Mouse (Mus musculus) bone marrow macrophage, adult 2 months (primary cell): Measurements from ENCODE around the gene Emc8. TPM values are rescaled to one million over a fixed set of nuclear protein-coding genes. Genes with fewer than 3 reads are reported as not detected.

Source experiments
- H3K27ac ChIP-seq: 2 replicates; pipeline ENCODE4 v1.5.1; 2012; ENCODE audit warnings: low read depth, low read length; ENCODE audit not compliant: insufficient read depth
- H3K4me1 ChIP-seq: 2 replicates; pipeline ENCODE4 v1.6.1; 2012; ENCODE audit warnings: low read length; ENCODE audit not compliant: control insufficient read depth, insufficient read depth
- H3K4me3 ChIP-seq: 2 replicates; pipeline ENCODE4 v1.5.1; 2012; ENCODE audit warnings: mild to moderate bottlenecking, low read length, moderate library complexity; ENCODE audit not compliant: insufficient read depth
- CTCF ChIP-seq: IDR thresholded peaks from 2 replicates; pipeline ENCODE4 v1.5.1; 2012; ENCODE audit warnings: low read depth, mild to moderate bottlenecking, low read length, moderate library complexity
- POLR2A ChIP-seq: IDR thresholded peaks from 2 replicates; pipeline ENCODE4 v1.6.1; 2012; ENCODE audit warnings: mild to moderate bottlenecking, low read depth, low read length, borderline replicate concordance
- polyA plus RNA-seq: library from polyadenylated mRNA; stranded (reverse); fragments of >200 nt; gene quantifications from 2 replicates; pipeline ENCODE4 v1.2.4, GENCODE M21; 2012; ENCODE audit not compliant: missing spikeins, insufficient read depth, insufficient read length

The Emc8 gene
- 56.5 and 61.3 TPM in 2 replicates for polyA plus RNA-seq

DNA sequence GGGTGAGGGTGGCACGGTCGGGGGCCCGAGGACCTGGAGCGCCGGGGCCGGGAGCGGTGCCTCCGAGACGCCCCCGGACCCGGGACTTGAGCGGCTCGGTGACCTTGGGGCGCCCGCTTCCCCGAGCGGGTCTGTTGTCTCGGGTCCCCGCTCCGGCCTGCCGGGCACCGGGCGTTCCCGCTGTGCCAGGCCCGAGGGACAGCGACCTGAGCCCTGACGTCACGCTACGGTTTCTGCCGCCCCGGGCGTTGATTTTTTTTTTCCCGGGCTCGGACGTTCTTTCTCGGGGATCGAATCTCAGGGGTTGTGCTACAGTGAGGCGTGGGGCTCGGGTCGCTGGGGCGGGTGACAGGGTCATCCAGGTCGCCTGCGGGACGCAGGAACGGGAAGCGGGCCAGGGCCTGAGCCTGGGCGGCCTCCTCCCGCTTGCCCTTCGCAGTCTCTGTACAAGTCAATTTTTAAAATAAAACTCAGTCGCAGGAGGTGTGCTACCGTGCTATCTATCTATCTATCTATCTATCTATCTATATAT lies at the start of gene Emc8:
Emc8 (minus strand) TSS at position 200 of the 532 bp plus-strand sequence.
- peak within 1 kb of the TSS; percentile 75 for H3K27ac ChIP-seq
- H3K4me1 ChIP-seq, result peaks cover 55% of the 10 kb centered on the region
- no peak for TF ChIP-seq CTCF
- TF ChIP-seq POLR2A, result no peak
- H3K4me3 ChIP-seq, result peak within 1 kb of the TSS; percentile 99

DNA sequence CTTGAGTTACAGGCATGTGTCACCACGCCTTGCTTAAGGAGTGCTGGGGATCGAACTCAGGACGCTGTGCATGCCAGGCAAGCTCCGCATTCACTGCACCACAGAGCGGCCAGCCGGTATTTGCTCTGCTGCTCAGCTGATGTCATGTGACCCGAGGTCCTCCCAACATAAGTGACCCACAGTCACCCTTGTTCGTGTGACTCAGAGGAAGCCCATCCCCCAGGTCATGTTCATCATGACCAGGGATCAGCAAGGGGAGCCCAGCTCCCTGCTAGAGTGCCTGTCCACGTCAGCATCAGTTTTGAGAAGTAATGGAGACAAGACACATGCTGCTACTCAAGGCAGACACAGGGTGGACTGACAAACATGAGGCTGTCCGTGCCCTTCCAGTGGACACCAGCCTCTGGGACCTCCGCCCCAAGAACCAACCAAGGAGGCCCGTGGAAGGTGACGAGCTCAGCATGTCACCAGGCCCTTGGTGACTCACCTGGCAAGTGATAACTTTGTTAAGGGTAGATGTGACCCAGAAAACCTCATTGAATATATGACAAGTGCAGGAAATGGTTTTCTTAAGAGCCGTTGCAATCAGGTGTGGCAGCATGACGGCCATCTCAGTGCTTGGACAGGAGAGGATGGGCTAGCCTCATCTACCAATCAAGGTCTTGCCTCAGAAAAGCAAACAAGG lies 47.8 kb upstream of the Emc8 start:
- H3K4me1 ChIP-seq, result peaks cover 34% of the 10 kb centered on the region
- H3K27ac ChIP-seq, result peak overlapping the region; percentile 91
- TF ChIP-seq CTCF, result no peak
- TF ChIP-seq POLR2A, result no peak
- no peak overlapping the region for H3K4me3 ChIP-seq

DNA sequence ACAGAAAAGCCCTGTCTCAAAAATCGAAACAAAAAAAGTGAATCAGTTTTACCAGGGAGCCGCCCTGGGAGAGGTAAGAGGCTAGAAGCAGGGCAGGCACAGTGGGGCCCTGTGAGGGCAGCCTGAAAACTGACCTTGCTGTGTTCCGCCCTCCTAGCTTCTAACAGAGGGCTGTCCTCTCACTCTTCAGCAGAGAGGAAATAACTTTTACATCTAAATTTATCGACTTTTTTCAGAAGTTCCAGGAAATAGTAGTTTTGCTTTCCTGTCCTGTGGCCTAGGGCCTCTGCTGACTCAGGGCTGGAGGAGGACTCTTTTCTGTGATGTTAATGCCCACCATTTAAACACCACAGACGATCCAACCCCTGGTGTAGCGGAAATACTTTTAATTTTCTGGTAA lies 46.8 kb upstream of the Emc8 start:
- Histone ChIP-seq H3K27ac (peak overlapping the region; percentile 91), H3K4me3 (no peak overlapping the region), H3K4me1 (peaks cover 39% of the 10 kb centered on the region)
- TF ChIP-seq POLR2A (no peak), CTCF (no peak)

DNA sequence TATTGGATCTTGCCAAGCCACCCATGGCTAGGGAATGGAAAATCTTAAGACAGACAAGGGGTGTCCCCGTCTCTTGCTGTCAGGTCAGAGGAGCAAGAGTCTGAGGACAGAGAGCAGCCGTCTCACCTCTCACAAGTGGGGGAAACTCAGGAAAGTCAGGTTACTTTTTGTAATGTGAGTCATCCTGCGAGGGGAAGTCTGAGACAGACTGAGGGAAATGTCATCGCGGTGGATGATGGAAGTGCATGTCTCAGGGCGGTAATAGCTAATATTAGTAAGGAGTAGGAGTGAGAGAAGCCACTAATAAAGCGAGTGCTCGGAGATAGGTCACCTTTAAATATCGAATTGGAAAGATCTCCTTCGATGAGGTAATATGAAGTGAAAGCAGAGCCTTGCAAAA lies 40.8 kb upstream of the Emc8 start:
- peaks cover 32% of the 10 kb centered on the region for H3K4me1 ChIP-seq
- no peak overlapping the region for H3K27ac ChIP-seq
- no peak for TF ChIP-seq POLR2A
- TF ChIP-seq CTCF, result no peak
- H3K4me3 ChIP-seq, result no peak overlapping the region

DNA sequence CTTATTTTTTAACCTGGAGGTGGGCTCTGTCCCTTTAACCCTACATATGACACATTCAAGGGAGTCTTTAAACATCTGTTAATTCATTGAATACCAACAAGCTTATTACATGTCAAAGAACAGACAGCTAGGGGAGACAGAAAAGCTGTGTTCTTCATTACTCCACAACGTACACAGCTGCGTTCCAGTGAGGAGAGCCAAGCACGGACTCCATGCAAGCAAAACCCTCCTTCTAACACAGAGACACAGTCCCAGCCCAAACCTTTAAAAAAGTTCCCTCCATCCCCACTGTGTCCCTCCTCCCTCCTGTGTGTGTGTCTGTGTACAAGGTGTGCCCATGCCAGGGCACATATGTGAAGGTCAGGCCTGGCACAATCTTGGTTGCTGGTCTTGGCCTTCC lies 37.8 kb upstream of the Emc8 start:
- no peak overlapping the region for H3K4me3 ChIP-seq
- H3K4me1 ChIP-seq, result peaks cover 55% of the 10 kb centered on the region
- H3K27ac ChIP-seq, result no peak overlapping the region
- TF ChIP-seq POLR2A (no peak), CTCF (no peak)

DNA sequence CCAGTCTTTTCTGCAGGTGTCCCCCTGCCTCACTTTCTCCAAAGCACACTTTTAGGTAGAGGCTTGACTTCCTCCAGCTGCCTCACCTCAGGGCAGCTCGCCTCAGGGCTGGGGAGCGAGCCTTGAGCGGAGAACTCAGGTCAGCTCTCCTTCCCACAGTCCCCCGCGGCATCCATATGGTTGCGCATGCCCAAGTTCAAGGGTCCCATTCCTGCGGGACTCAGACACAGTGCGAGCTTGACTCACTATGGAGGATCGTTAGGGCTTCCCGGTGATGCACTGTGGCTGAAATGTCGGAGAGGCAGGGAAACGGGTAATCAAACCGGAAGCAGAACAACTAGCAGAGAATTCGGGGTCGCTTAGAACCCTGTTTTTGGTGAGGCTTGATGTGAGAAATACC lies 36.8 kb upstream of the Emc8 start:
- no peak overlapping the region for H3K4me3 ChIP-seq
- H3K27ac ChIP-seq, result no peak overlapping the region
- peaks cover 59% of the 10 kb centered on the region for H3K4me1 ChIP-seq
- TF ChIP-seq POLR2A (no peak), CTCF (no peak)

DNA sequence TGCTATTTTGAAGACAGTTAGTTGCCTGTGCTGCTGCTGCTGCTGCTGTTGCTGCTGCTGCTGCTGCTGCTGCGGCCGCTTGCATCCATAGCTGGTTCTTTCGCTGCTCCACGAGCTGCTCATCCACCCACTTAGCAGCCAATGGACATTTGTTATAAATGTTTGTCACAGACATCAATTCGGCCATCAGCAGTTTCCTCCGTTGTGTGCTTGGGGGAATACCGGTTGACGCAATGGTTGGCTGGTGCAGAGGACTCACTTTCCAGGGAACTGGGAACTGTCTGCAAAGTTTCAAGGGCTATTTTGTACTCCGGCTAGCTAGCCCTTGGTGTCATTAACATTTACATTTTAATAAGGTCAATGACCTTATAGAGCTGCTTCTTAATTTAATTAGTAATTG lies 35.8 kb upstream of the Emc8 start:
- no peak overlapping the region for H3K27ac ChIP-seq
- TF ChIP-seq CTCF (no peak), POLR2A (no peak)
- H3K4me3 ChIP-seq, result no peak overlapping the region
- H3K4me1 ChIP-seq, result peaks cover 59% of the 10 kb centered on the region

DNA sequence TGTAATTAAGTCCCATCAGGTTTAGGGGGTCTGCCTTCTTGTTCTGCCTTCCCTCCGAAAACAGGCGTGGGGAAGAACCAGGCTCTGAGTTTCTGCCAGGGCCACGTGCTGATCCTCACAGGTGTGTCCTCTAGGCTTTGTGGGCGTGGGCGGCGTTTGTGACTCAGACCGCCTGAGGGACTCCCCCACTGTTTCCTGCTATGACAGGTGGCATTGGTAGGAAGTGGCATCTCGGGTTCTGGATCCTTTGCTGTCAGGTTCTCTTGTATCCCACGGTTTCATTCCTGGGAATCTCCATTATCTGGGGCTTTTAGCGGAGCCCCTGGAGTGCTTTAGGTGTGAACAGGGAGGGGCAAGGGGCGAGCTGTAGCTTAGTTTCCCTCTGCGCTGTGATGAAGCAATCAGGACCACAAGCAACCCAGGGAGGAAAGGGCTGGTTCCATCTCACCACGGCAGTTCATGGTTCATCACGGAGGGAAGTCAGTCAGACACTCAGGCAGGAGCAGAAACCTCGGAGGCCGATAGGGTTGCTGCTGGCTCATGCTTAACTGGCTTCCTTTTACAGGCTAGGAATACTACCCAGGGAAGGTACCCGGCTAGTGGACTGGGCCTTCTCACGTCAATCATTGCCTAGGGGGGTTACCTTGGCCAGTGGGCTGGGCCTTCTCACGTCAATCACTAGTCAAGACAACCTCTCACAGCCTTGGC lies 33.5 kb upstream of the Emc8 start:
- TF ChIP-seq CTCF (no peak), POLR2A (no peak)
- peaks cover 64% of the 10 kb centered on the region for H3K4me1 ChIP-seq
- no peak overlapping the region for H3K27ac ChIP-seq
- no peak overlapping the region for H3K4me3 ChIP-seq

DNA sequence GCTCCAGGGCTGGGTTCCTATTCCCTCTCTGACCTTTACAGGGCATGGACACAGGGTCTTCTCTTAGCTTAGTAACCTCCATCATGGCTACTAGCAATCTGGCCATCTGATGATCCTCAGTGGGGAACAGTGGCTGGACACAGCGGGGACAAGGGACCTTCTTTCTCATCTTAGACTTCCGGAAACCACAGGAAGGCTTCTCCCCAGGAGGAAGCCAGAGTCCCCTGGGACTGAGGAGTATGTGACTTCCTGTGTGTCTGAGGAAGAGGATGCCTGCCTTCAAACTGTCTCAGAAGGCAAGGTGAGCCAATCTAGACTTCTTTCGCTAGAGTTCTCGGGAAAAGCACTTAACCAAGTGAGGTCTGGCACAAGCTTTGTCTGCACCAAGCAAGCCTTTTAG lies 31.7 kb upstream of the Emc8 start:
- no peak for TF ChIP-seq POLR2A
- no peak for TF ChIP-seq CTCF
- peak overlapping the region; percentile 46 for H3K27ac ChIP-seq
- no peak overlapping the region for H3K4me3 ChIP-seq
- peaks cover 81% of the 10 kb centered on the region for H3K4me1 ChIP-seq

DNA sequence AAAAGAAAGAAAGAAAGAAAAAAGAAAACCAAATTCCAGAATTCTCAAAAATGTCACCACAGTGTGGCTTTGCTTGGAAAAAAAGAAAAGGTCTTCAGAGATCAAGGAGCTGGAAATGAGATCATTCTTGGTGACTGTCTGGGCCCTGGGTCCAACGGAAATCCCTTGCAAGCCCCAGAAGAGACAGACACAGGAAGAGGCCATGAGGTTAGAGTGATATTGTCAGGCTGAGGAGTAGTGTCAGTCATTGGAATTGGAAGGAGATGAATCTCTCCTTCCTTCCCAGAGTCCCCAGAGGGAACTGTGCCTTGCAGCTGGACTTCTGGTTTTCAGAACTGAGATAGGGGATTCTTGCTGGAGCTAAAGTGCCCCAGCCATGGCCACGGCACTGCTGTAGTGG lies 31.2 kb upstream of the Emc8 start:
- Histone ChIP-seq H3K4me1 (peaks cover 81% of the 10 kb centered on the region), H3K4me3 (no peak overlapping the region), H3K27ac (peak overlapping the region; percentile 46)
- TF ChIP-seq CTCF (no peak), POLR2A (no peak)

DNA sequence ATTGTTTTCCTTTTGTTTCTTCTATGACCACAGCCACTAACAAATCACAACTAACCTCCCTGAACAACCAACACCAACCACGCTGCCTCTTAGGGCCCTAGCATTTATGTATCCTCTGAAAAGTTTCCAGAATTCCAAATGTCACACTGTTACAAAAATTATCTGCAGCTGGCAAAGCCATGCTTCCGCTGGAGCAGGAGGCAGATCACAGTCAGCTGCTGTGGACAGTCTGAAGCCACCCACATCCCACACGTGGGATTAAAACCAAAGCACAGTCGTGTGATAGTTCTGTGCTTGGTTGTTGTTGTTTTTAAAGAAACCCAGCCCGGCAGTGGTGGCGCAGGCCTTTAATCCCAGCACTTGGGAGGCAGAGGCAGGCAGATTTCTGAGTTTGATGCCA lies 30.7 kb upstream of the Emc8 start:
- no peak for TF ChIP-seq POLR2A
- no peak for TF ChIP-seq CTCF
- Histone ChIP-seq H3K4me1 (peaks cover 82% of the 10 kb centered on the region), H3K4me3 (no peak overlapping the region), H3K27ac (peak overlapping the region; percentile 76)
